Mouse (Mus musculus) lung, embryonic 16.5 days (tissue): ENCODE measurements around the gene P3h1. TPM values are rescaled to one million over a fixed set of nuclear protein-coding genes. Genes with fewer than 3 reads are reported as not detected.

ENCODE experiments used
- ATAC-seq: fragments of 200-750 bp; cut with Nextera tagmentation; 2 replicates; pipeline ENCODE4 v1.8.0; 2017; ENCODE audit warnings: low read depth, mild to moderate bottlenecking, moderate library complexity
- H3K27ac ChIP-seq: fragments of 300-500 bp; sonication (generic); 2 replicates; pipeline ENCODE4 v1.5.1; 2014; ENCODE audit warnings: mild to moderate bottlenecking, control low read depth, low read length
- H3K27me3 ChIP-seq: fragments of 300-500 bp; sonication (generic); 2 replicates; pipeline ENCODE4 v1.6.1; 2014; ENCODE audit warnings: low read depth, low read length, mixed read lengths; ENCODE audit not compliant: control insufficient read depth, insufficient read depth
- H3K36me3 ChIP-seq: fragments of 300-500 bp; sonication (generic); 2 replicates; pipeline ENCODE4 v1.6.1; 2014; ENCODE audit warnings: low read length; ENCODE audit not compliant: control insufficient read depth, insufficient read depth
- H3K4me1 ChIP-seq: fragments of 300-500 bp; sonication (generic); replicated peaks from 2 replicates; pipeline ENCODE4 v1.6.1; 2014; ENCODE audit warnings: low read length, mixed read lengths; ENCODE audit not compliant: control insufficient read depth, insufficient read depth
- H3K4me2 ChIP-seq: fragments of 300-500 bp; sonication (generic); 2 replicates; pipeline ENCODE4 v1.6.1; 2014; ENCODE audit warnings: low read depth, low read length, control low read depth
- H3K4me3 ChIP-seq: fragments of 300-500 bp; sonication (generic); 2 replicates; pipeline ENCODE4 v1.5.1; 2014; ENCODE audit warnings: mild to moderate bottlenecking, low read length, control low read depth
- H3K9ac ChIP-seq: fragments of 300-500 bp; sonication (generic); 2 replicates; pipeline ENCODE4 v1.6.1; 2014; ENCODE audit warnings: low read length, control low read depth
- H3K9me3 ChIP-seq: fragments of 300-500 bp; sonication (generic); 2 replicates; pipeline ENCODE4 v1.6.1; 2016; ENCODE audit warnings: low read length; ENCODE audit not compliant: control insufficient read depth
- WGBS: fragments of 180-500 bp; shearing (Covaris S2); extraction: QIAGEN DNeasy Blood & Tissue Kit; methylation state at CpG from one replicate; pipeline ENCODE4 v1.1.7; 2014; 5-methylcytosine and 5-hydroxymethylcytosine counted together
- polyA plus RNA-seq: library from polyadenylated mRNA; unstranded; fragments of >200 nt; fragmentation: Nextera tagmentation; extraction: Ambion mirVana; gene quantifications from 2 replicates; pipeline ENCODE4 v1.2.1, GENCODE M21; 2015

Gene P3h1
- polyA plus RNA-seq, 1 experiment from 2014 or later: 36.2 TPM

- H3K36me3 ChIP-seq: peaks cover 34% of the 10 kb centered on the region
- H3K27me3 ChIP-seq: no peaks in the 10 kb centered on the region
- peaks cover 5% of the 10 kb centered on the region for H3K4me1 ChIP-seq
- WGBS: 92% methylated on average over 11 of the region's 11 CpGs
- no peaks in the 10 kb centered on the region for H3K9me3 ChIP-seq
- no peak overlapping the region for H3K4me3 ChIP-seq
- H3K9ac ChIP-seq: no peak overlapping the region
- ATAC-seq: no peak
- no peak overlapping the region for H3K27ac ChIP-seq
- no peak overlapping the region for H3K4me2 ChIP-seq
These were observed 6.0 kb upstream of the P3h1 start for GRCm38 (mm10) chr4:119226751-119227150.

- peaks cover 9% of the 10 kb centered on the region for H3K36me3 ChIP-seq
- H3K4me3 ChIP-seq: peak overlapping the region; percentile 75
- no peaks in the 10 kb centered on the region for H3K9me3 ChIP-seq
- peak; percentile 47 for ATAC-seq
- H3K27ac ChIP-seq: peak overlapping the region; percentile 73
- peaks cover 7% of the 10 kb centered on the region for H3K4me1 ChIP-seq
- peak overlapping the region; percentile 73 for H3K9ac ChIP-seq
- no peaks in the 10 kb centered on the region for H3K27me3 ChIP-seq
- 0% methylated on average over 36 of the region's 36 CpGs for WGBS
- peak overlapping the region; percentile 91 for H3K4me2 ChIP-seq
These were observed 664 bp downstream of the P3h1 start for GRCm38 (mm10) chr4:119233256-119233901.

GRCm38 (mm10) chr4:119234348-119234747 is 1.6 kb downstream of the P3h1 start:
- Histone ChIP-seq H3K4me3 (peak overlapping the region; percentile 75), H3K4me1 (peaks cover 8% of the 10 kb centered on the region), H3K9me3 (no peaks in the 10 kb centered on the region), H3K9ac (peak overlapping the region; percentile 73), H3K27ac (no peak overlapping the region), H3K4me2 (peak overlapping the region; percentile 91), H3K36me3 (peaks cover 6% of the 10 kb centered on the region), H3K27me3 (no peaks in the 10 kb centered on the region)
- ATAC-seq: no peak
- 76% methylated on average over 3 of the region's 3 CpGs for WGBS

- Histone ChIP-seq H3K4me1 (peaks cover 3% of the 10 kb centered on the region; the same call in 1 of the 2 replicates), H3K9ac (no peak overlapping the region), H3K4me2 (no peak overlapping the region), H3K9me3 (no peaks in the 10 kb centered on the region), H3K27me3 (no peaks in the 10 kb centered on the region), H3K27ac (no peak overlapping the region), H3K36me3 (peaks cover 13% of the 10 kb centered on the region), H3K4me3 (no peak overlapping the region)
- 68% methylated on average over 3 of the region's 3 CpGs for WGBS
- no peak for ATAC-seq
These were observed 5.9 kb downstream of the P3h1 start for GRCm38 (mm10) chr4:119238661-119239060.

- Histone ChIP-seq H3K36me3 (peaks cover 13% of the 10 kb centered on the region), H3K9ac (peak overlapping the region; percentile 41; the same call in 1 of the 2 replicates)
- WGBS: 37% methylated on average over 12 of the region's 12 CpGs
These were observed 6.5 kb downstream of the P3h1 start for GRCm38 (mm10) chr4:119239181-119239682.

DNA sequence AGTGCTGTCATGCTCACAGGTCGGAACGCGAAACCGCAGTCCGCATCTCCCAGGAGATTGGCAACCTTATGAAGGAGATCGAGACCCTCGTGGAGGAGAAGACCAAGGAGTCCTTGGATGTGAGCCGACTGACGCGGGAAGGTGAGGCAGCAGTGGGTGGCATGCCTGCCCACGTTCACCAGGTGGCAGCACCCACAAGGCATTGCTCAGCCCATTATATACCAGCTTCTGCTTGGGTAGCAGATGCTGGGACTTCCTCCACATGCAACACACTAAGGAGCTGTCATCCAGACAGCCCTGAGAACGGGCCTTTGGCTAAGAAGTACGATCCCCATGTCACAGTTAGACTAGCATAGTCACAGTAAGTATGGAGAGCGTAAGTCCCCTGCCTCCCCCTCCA is 8.9 kb downstream of the P3h1 start:
- Histone ChIP-seq H3K4me2 (no peak overlapping the region), H3K4me1 (peaks cover 18% of the 10 kb centered on the region), H3K27ac (no peak overlapping the region), H3K4me3 (no peak overlapping the region), H3K9me3 (no peaks in the 10 kb centered on the region), H3K27me3 (no peaks in the 10 kb centered on the region), H3K36me3 (peaks cover 13% of the 10 kb centered on the region), H3K9ac (no peak overlapping the region)
- WGBS: 85% methylated on average over 14 of the region's 14 CpGs
- ATAC-seq: no peak

More at GRCm38 (mm10) chr4:119239181-119239682, 6.5 kb downstream of the P3h1 start:
- H3K4me1 ChIP-seq: 0 out of 2 replicates have a peak, but pooled peaks cover 3% of the 10 kb centered on the region
- no peak overlapping the region for H3K4me3 ChIP-seq
- H3K27ac ChIP-seq: peak overlapping the region; percentile 29; the same call in 1 of the 2 replicates
- peak overlapping the region; percentile 25 for H3K4me2 ChIP-seq
- no peaks in the 10 kb centered on the region for H3K27me3 ChIP-seq
- peak; percentile 71 for ATAC-seq
- no peaks in the 10 kb centered on the region for H3K9me3 ChIP-seq

DNA sequence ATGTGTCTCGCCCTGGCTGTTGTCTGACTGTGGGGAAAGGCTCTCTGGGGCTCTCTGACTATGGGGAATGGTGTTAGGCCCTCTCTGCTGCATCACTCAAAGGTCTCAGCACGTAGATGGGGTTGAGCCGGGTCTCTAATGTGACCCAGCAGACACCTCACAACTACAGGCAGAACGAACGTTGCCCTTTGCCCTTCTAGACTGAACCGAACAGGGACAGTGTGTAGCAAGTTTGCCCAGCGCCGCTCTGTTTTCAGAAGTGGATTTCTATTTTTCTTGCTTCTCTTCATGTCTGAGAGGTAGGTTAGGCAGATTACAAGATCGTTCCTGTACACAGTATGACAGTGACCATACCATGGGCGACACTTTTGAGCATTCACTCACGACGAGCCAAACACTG is 9.9 kb downstream of the P3h1 start:
- H3K4me1 ChIP-seq: peaks cover 21% of the 10 kb centered on the region
- no peaks in the 10 kb centered on the region for H3K27me3 ChIP-seq
- no peak overlapping the region for H3K4me3 ChIP-seq
- H3K36me3 ChIP-seq: peaks cover 7% of the 10 kb centered on the region; the same call in 1 of the 2 replicates
- 90% methylated on average over 12 of the region's 12 CpGs for WGBS
- H3K4me2 ChIP-seq: no peak overlapping the region
- no peak for ATAC-seq
- H3K27ac ChIP-seq: no peak overlapping the region
- H3K9ac ChIP-seq: no peak overlapping the region
- no peaks in the 10 kb centered on the region for H3K9me3 ChIP-seq

DNA sequence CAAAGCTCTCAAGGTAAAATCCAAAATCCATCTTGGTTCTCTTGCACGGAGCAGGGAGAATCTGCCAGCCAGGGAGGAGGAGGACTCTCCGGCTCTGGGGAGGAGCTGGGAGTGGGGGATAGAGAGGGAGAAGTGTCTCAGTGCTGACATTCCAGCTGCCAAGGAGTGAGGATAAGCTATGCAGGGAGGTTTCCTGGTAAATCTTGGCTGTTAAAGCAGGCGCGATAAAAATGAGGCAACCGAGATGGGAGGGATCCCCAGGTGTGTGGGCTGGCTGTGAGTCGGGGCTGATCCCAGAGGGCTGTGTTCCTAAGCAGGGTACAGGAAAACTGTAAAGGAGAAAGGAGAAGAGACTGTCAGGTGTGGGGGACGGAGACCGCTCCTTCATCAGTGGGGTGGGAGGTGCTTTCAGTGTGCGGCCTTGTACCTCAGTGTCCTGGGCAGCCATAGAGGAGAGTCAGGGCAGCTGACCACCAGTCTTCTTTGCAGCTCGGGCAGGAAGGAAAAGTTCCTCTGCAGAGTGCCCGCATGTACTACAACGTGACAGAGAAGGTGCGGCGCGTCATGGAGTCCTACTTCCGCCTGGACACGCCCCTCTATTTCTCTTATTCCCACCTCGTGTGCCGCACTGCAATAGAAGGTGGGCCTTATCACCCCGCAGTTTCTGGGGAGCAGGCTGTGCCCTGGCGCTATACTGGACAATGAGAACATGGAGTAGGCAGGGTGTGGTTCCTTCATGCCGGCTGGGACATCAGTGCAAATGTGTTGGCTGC is 11.9 kb downstream of the P3h1 start:
- peak overlapping the region; percentile 61; the same call in 1 of the 2 replicates for H3K27ac ChIP-seq
- H3K9me3 ChIP-seq: no peaks in the 10 kb centered on the region
- no peak overlapping the region for H3K9ac ChIP-seq
- WGBS: 71% methylated on average over 22 of the region's 22 CpGs
- H3K36me3 ChIP-seq: peaks cover 10% of the 10 kb centered on the region; the same call in 1 of the 2 replicates
- H3K4me2 ChIP-seq: no peak overlapping the region
- peaks cover 27% of the 10 kb centered on the region for H3K4me1 ChIP-seq
- no peak overlapping the region for H3K4me3 ChIP-seq
- H3K27me3 ChIP-seq: no peaks in the 10 kb centered on the region
- peak; percentile 3; the same call in 1 of the 2 replicates for ATAC-seq

- Histone ChIP-seq H3K36me3 (peaks cover 10% of the 10 kb centered on the region; the same call in 1 of the 2 replicates), H3K27ac (peak overlapping the region; percentile 61), H3K4me2 (no peak overlapping the region), H3K9ac (peak overlapping the region; percentile 21; the same call in 1 of the 2 replicates), H3K4me1 (peaks cover 27% of the 10 kb centered on the region), H3K27me3 (no peaks in the 10 kb centered on the region), H3K9me3 (no peaks in the 10 kb centered on the region), H3K4me3 (no peak overlapping the region)
- 25% methylated on average over 7 of the region's 7 CpGs for WGBS
- ATAC-seq: peak; percentile 31
These were observed 12.8 kb downstream of the P3h1 start for GRCm38 (mm10) chr4:119245556-119245955.
